Mouse (Mus musculus): ENCODE results near the gene Hcfc1.

Gene Hcfc1

DNA sequence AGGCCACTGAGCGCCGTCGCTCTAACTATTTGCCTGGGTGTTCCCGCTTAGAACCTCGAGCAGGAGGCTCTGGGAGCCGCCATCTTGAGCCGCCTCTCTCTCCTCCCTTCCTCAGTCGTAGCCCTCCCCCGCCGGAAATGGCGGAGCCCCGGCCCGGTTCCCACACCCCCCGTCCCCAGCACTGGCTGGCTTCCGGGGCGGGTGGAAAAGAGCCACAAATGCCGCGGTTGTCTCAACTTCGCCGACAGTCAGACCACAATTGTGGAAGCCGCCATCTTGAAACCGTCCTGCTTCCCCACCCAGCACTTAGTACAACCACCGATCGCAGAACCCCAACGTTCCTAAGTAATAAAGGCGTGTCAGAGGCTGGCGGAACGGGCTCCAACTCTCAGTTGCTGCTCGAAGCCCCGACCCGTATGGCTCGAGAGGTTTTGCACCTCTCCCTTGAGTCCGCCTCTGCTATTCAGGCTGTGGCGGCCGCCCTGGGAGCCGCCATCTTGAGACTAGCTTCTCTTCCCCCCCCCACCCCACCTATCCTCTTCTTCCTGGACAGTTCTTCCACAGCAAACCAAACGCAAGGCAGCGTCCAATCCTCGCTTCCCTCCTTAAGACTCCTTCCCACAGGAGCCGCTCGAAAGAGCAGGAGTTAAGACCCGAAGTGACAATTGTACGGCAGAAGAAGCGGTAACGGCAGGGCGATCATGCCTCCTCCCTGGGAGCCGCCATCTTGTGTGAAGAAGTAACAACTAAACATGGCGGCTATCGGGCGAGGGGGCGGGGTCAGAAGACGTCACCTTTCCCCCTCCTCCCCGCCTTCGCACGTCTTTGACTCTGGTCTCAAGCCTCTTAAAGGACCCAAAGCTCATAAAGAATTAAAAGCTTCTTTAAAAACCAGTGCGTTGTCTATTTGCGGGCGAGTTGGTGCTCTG lies at the start of gene Hcfc1:
Gene Hcfc1, minus strand, starts transcription at position 110 of the 929 bp plus-strand sequence.
- peak; percentile 73 for DNase-seq (ENCODE audit: low spot score)

- DNase-seq (ENCODE audit: low spot score), result no peak
Measured at GRCm38 (mm10) chrX:74014597-74014996, 48.4 kb upstream of the Hcfc1 start.

GRCm38 (mm10) chrX:74008063-74008462 lies 41.9 kb upstream of the Hcfc1 start:
- no peak for DNase-seq (ENCODE audit: low spot score)

DNA sequence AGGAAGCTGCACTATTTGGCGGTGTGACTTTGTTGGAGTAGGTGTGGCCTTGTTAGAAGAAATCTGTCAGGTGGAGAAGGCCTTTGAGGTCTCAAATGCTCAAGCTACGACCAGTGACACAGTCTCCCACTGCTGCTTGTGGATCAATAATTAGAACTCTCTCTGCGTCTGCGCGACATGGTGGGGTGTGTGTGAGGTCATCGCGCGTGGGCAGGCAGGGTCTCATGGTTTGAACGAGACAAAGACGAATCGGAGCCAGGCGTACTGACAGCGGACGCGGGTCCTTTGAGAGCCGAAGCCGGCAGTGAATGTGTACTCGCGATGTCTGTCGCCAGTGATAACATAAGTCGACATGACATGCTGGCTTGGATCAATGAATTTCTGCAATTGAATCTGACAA lies 40.2 kb upstream of the Hcfc1 start:
- DNase-seq (ENCODE audit: low spot score), result no peak

DNA sequence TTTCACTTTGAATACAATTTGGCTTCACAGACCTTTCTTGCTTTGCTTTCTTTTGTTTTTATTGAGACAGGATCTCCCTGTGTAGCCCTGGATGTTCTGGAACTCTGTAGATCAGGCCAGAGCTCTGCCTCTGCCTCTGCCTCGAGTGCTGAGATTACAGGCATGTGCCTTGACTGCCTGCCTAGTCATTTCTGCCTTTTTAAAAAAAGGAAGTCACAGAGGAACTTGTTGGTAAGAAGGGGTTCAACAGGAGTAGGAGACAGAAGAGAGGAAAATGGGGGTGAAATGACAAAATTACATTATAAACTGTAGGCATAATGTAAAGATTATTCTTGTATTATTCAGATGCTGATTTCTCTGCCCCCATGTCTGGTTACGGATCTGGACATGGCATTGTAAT lies 37.5 kb upstream of the Hcfc1 start:
- no peak for DNase-seq (ENCODE audit: low spot score)

DNA sequence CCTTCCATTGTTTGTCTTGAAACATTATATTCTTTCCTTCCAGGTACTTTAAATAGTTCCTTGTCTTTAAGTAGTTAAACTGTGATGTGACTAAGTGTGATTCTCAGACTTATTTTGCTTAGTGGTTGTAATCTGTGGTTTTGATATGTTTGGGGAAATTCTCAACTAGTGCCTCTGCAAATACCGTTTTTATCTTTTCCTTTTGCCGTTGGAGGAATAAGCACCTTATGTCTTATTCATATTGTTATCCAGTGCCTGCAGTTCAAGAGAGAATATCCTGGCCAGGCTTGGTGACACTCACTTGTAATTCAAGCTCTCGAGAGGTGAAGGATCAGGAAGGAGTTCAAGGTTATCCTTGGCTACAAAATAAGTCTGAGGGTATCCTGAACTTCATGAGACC lies 34.9 kb upstream of the Hcfc1 start:
- DNase-seq (ENCODE audit: low spot score), result no peak

DNA sequence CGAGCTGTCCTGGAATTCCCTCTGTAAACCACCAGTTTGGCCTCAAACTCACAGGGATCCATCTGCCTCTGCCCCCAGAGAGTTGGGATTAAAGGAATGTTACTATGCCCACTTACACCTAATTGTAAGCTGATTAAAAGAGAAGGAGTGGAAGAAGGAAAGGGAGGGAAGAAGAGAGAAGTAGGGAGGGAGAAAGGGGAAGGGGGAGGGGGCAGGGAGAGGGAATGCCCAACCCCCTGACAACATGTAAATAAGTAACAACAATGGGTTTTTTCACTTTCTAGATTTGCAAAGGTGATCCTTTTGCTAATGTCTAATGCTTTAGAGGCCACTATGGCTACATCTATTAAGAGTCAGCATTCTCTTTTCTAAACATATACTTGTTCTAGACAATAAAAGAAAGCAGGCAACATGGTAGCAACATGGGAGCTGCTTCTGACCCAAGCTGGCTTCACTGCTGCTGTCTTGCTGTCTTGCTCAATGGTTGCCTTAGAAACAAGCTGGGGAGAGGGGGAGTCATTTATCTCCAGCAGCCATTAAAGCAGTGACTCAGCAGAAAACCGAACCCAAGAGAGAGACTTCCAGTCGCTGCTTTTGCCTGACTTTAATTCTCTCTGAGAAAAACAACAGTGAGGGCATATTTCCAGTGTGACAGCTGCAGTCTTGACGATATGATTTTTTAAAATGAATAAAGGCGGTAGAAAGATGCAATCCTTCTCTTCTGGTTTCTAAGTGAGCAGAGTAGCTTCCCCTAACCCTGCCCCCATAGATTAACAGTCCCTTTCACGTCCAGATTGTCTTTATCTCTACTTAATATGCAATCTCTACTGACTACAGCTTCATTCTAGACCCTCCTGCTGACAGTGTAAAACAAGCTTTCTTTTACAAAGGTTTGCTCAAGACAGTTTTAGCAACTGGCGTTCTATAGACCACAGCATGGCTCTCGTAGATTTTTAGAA lies 33.0 kb upstream of the Hcfc1 start:
- peak; percentile 45 for DNase-seq (ENCODE audit: low spot score)

DNA sequence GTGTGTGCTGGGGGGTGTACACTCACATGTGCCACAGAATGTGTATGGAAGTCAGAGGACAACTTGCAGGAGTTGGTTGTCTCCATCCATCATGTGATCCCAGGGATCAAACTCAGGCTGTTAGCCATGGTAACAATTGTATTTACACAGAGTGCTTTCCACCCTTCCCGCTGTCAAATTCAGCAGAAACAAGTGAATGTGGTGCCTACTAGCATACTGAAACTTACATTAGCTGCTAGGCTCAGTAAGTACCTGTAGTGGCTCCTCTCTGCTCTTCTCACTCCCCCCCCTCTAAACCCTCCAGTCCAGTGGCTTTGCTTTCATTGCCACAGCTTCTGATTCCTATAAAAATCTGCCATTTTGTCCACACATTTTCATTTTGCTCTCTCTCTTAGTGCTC lies 11.6 kb upstream of the Hcfc1 start:
- DNase-seq (ENCODE audit: low spot score), result no peak

- no peak for DNase-seq (ENCODE audit: low spot score)
Measured at GRCm38 (mm10) chrX:73976283-73976682, 10.1 kb upstream of the Hcfc1 start.

- DNase-seq (ENCODE audit: low spot score), result no peak
Measured at GRCm38 (mm10) chrX:73972774-73973173, 6.6 kb upstream of the Hcfc1 start.

DNA sequence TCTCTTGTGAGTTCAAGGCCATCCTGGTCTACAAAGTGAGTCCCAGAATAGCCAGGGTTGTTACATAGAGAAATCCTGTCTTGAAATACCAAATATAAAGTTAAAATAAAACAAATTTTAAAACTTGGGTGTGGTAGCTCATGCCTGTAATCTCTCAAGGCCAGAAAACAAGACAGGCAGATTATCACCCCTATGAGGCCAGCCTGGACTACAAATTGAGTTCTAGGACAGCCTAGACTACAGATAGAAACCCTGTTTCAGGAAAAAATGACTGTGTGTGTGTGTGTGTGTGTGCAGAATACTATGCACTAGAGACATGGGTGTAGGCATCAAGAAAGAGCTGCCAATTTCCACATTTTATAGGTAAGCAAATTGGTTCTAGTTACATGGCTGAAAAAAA lies 4.6 kb upstream of the Hcfc1 start:
- no peak for DNase-seq (ENCODE audit: low spot score)

- DNase-seq (ENCODE audit: low spot score), result no peak
Measured at GRCm38 (mm10) chrX:73969729-73970128, 3.6 kb upstream of the Hcfc1 start.

DNA sequence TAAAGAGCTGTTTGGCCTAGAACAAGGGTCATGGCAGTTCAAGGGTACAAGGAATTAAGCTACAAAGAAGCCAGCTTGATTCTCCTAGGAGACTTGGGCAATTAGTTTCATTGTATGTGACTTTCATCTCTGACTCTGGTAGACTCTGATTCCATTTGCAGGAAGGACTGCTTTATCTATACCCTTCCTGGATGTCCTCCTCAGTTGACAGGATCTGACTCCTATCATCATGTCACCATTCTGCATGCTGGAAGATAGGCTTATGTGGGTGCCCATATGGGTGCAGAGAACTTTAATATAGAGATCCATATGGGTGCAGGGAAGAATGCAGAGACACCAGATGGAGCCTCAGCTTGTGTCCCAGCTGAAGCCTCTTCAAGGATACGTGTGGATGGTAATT lies 3.0 kb upstream of the Hcfc1 start:
- no peak for DNase-seq (ENCODE audit: low spot score)

- peak; percentile 86 for DNase-seq (ENCODE audit: low spot score)
Measured at GRCm38 (mm10) chrX:73967177-73968075, 1.3 kb upstream of the Hcfc1 start.

DNA sequence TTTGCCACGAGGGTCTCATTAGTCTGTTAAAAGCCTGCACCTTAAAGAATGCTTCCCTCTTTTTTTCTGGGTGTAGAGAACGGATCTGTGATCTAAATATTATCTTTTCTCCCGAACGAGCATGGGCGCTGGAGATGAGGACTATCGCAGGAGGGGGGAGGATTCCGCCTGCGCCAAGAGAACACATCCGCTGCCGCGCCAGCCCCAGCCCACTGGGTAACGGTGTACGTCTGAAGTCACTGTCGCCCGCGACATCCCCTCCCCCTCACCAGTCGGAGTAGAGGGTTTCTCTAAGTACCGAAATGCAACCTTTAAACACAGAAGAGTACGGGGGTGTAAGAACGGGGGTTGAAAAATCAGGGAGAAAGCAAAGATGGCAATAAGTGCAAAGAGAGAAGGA lies 850 bp downstream of the Hcfc1 start:
- DNase-seq (ENCODE audit: low spot score), result peak; percentile 30

GRCm38 (mm10) chrX:73964363-73964762 lies 1.8 kb downstream of the Hcfc1 start:
- DNase-seq (ENCODE audit: low spot score), result no peak

- DNase-seq (ENCODE audit: low spot score), result no peak
Measured at GRCm38 (mm10) chrX:73954988-73955387, 11.2 kb downstream of the Hcfc1 start.

GRCm38 (mm10) chrX:73952603-73953002 lies 13.6 kb downstream of the Hcfc1 start:
- no peak for DNase-seq (ENCODE audit: low spot score)

- no peak for DNase-seq (ENCODE audit: low spot score)
Measured at GRCm38 (mm10) chrX:73949341-73949740, 16.8 kb downstream of the Hcfc1 start.

DNA sequence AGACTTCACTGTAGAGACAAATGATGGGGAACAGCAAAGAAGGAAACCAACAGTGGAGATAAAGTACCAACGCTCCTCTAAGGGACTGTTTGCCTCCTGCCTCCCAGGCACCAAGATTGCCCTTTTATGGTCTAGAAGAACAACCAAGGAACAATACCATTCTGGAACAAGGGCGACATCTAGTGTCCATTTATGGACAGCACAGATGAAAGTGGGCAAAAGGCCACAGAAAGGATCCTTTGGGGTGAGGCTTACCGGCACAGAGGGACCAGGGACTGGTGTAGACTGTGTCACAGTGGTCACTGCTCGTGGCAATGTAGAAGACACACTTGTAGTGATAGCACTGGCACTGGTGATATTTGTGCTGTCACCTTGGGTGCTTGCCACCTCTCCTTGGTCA lies 17.5 kb downstream of the Hcfc1 start:
- DNase-seq (ENCODE audit: low spot score), result peak; percentile 68

DNA sequence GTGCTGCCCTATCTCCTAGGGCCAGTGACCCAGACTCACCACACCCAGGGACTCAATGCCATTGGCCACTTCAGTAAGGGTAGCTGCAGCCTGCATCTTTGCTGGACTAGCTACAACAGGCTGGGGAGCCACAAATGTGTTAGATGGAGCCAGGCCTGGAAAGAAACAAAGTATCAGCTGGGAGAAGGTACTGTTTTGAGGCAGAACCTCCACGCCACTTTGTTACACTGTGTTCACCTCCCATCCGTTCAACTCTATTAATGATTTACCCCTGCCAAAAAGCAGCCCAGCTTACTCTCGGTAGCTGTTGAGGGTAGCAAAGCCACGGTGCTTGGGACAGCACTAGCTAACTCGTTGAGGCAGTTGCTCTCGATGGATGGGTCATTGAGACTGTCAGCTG lies 19.3 kb downstream of the Hcfc1 start:
- no peak for DNase-seq (ENCODE audit: low spot score)

GRCm38 (mm10) chrX:73942294-73942693 lies 23.9 kb downstream of the Hcfc1 start:
- DNase-seq (ENCODE audit: low spot score), result no peak
